Mouse (Mus musculus): ENCODE measurements around the gene Lrrc57. TPM values are rescaled to one million over a fixed set of nuclear protein-coding genes. Genes with fewer than 3 reads are reported as not detected.
A peak's percentile ranks its signal among the peaks of the same experiment; 100 is the strongest.

Lrrc57 gene
- total and polyA plus RNA-seq, 2 experiments from 2014 or later: 26.6 to 39.5 TPM

DNA sequence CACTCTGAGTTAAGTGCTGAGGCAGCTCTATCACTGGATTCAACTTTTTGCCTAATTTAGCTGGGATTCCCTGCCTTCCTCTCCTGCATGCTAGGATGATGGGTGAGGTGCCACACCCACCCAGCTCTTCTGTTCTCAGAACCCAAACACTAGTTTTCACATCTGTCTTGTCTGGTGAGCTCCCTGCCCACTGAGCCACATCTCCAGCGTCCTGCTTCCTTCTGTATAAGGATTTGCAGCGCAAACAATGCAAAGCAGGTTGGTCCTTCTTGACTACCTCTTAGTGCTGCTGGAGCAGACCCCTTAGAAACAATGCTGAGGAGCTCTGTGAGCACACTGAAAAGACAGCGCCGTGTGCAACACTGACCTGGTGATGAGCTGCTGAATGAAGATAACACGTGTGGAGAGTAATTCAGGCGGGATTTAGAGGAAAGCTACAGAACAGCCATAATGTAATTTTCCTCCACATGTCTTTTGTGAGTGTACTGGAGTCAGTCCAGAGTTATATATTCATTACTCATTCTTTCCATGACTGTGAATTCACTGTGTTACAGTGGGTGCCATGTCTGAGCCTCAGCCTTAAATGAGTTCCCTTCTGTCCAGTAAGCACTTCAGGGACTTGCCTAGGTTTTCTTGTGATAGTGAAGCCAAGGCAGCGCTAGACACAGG is 43.1 kb upstream of the Lrrc57 start:
- Histone ChIP-seq H3K9me3 (ENCODE audit: low read length) (no peaks in the 10 kb centered on the region), H3K4me1 (ENCODE audit: insufficient read depth, low read length) (0 out of 2 replicates have a peak, but pooled peaks cover 4% of the 10 kb centered on the region), H3K4me3 (ENCODE audit: low read length) (no peak overlapping the region), H3K27ac (peak overlapping the region; percentile 26; the same call in 1 of the 2 replicates), H3K27me3 (ENCODE audit: insufficient read depth, low read length) (no peaks in the 10 kb centered on the region), H3K9ac (replicated peaks; ENCODE audit: low read length) (no peak overlapping the region), H3K36me3 (ENCODE audit: insufficient read depth, low read length) (no peaks in the 10 kb centered on the region), H3K4me2 (ENCODE audit: low read depth, low read length) (no peak overlapping the region)
- TF ChIP-seq CTCF (IDR thresholded peaks at IDR 0.05; ENCODE audit: low read depth): no peak
- DNase-seq (ENCODE audit: low spot score) (peak; percentile 9), ATAC-seq (no peak)
- WGBS: 71% methylated on average over 7 of the region's 7 CpGs

DNA sequence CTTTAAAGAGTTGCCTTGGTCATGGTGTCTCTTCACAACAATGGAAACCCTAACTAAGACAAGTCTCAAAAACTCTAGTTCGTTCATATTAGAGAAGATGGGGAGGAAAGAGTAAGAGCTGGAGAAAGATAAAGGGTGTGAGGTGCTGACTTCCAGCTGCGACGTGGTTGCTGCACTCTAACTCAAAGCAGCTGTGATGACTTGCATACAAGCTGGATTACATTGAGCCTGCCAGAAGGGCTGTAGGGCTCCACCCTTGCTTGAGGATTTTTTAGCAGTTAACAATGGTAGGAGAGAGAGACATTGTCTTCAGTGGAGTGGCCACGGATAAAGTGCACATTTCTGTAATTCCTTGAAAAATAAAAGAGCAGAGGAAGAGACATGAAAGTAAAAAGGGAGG is 37.5 kb upstream of the Lrrc57 start:
- Histone ChIP-seq H3K4me3 (ENCODE audit: low read length) (no peak overlapping the region), H3K36me3 (ENCODE audit: insufficient read depth, low read length) (no peaks in the 10 kb centered on the region), H3K4me1 (ENCODE audit: insufficient read depth, low read length) (no peaks in the 10 kb centered on the region), H3K9me3 (ENCODE audit: low read length) (no peaks in the 10 kb centered on the region), H3K27me3 (ENCODE audit: insufficient read depth, low read length) (no peaks in the 10 kb centered on the region), H3K27ac (no peak overlapping the region), H3K4me2 (ENCODE audit: low read depth, low read length) (no peak overlapping the region), H3K9ac (replicated peaks; ENCODE audit: low read length) (no peak overlapping the region)
- TF ChIP-seq CTCF (IDR thresholded peaks at IDR 0.05; ENCODE audit: low read depth): no peak
- 74% methylated on average over 4 of the region's 4 CpGs for WGBS
- ATAC-seq (no peak), DNase-seq (ENCODE audit: low spot score) (no peak)

GRCm38 (mm10) chr2:120643836-120644235 is 34.5 kb upstream of the Lrrc57 start:
- H3K4me3 ChIP-seq (ENCODE audit: low read length): no peak overlapping the region
- H3K9me3 ChIP-seq (ENCODE audit: low read length): no peaks in the 10 kb centered on the region
- TF ChIP-seq CTCF (IDR thresholded peaks at IDR 0.05; ENCODE audit: low read depth): no peak
- no peaks in the 10 kb centered on the region for H3K4me1 ChIP-seq (ENCODE audit: insufficient read depth, low read length)
- H3K27ac ChIP-seq: peak overlapping the region; percentile 51
- ATAC-seq (peak; percentile 83), DNase-seq (ENCODE audit: low spot score) (peak; percentile 72)
- 42% methylated on average over 7 of the region's 7 CpGs for WGBS
- H3K27me3 ChIP-seq (ENCODE audit: insufficient read depth, low read length): no peaks in the 10 kb centered on the region
- no peak overlapping the region for H3K4me2 ChIP-seq (ENCODE audit: low read depth, low read length)
- H3K36me3 ChIP-seq (ENCODE audit: insufficient read depth, low read length): no peaks in the 10 kb centered on the region
- no peak overlapping the region for H3K9ac ChIP-seq (replicated peaks; ENCODE audit: low read length)

DNA sequence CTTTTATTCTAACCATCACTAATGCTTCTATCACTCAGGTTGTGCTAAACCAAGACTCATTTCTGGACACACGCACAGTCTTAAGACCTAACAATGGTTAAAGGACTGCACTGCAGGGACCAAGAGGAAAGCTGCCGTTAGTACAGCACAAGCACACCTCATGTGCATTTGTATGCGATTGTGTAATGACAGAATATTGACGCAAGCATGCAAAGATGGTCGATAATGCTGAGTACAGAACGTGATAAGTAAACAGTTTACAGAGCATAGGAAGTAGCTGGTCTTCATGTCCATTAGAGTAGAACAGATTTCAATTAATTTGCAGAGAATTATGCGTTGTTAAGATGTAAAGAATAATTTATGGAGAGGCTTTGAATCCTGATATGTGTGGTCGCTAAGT is 31.5 kb upstream of the Lrrc57 start:
- DNase-seq (ENCODE audit: low spot score) (no peak), ATAC-seq (no peak)
- no peak overlapping the region for H3K9ac ChIP-seq (replicated peaks; ENCODE audit: low read length)
- H3K4me2 ChIP-seq (ENCODE audit: low read depth, low read length): no peak overlapping the region
- H3K36me3 ChIP-seq (ENCODE audit: insufficient read depth, low read length): no peaks in the 10 kb centered on the region
- no peaks in the 10 kb centered on the region for H3K9me3 ChIP-seq (ENCODE audit: low read length)
- no peaks in the 10 kb centered on the region for H3K4me1 ChIP-seq (ENCODE audit: insufficient read depth, low read length)
- H3K27ac ChIP-seq: no peak overlapping the region
- no peaks in the 10 kb centered on the region for H3K27me3 ChIP-seq (ENCODE audit: insufficient read depth, low read length)
- 93% methylated on average over 8 of the region's 8 CpGs for WGBS
- no peak overlapping the region for H3K4me3 ChIP-seq (ENCODE audit: low read length)
- no peak for TF ChIP-seq CTCF (IDR thresholded peaks at IDR 0.05; ENCODE audit: low read depth)

DNA sequence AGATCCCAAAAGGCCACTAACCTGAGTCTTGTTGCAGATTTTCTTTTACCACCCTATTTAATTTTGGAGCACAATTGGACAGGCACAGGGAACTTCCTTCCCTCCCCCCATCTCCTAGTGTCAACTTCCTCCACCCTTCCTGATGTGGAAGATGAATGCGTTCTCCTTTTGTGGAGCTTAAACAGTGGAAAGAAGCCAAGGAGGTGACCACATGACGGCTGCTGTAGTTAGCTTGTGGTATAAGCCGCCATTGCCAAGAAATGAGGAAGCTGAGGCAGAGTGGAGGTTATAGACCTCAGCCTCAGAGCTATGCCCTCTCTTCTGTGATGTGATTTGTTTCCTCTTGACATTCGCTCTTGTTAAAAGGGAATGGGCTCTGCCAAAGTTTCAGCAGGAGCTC is 22.6 kb upstream of the Lrrc57 start:
- ATAC-seq (no peak), DNase-seq (ENCODE audit: low spot score) (peak; percentile 12)
- H3K4me2 ChIP-seq (ENCODE audit: low read depth, low read length): no peak overlapping the region
- no peak overlapping the region for H3K27ac ChIP-seq
- no peaks in the 10 kb centered on the region for H3K27me3 ChIP-seq (ENCODE audit: insufficient read depth, low read length)
- peaks cover 9% of the 10 kb centered on the region for H3K4me1 ChIP-seq (ENCODE audit: insufficient read depth, low read length)
- H3K36me3 ChIP-seq (ENCODE audit: insufficient read depth, low read length): peaks cover 11% of the 10 kb centered on the region; the same call in 1 of the 2 replicates
- no peak overlapping the region for H3K9ac ChIP-seq (replicated peaks; ENCODE audit: low read length)
- H3K9me3 ChIP-seq (ENCODE audit: low read length): no peaks in the 10 kb centered on the region
- TF ChIP-seq CTCF (IDR thresholded peaks at IDR 0.05; ENCODE audit: low read depth): no peak
- 68% methylated on average over 4 of the region's 4 CpGs for WGBS
- H3K4me3 ChIP-seq (ENCODE audit: low read length): no peak overlapping the region

- DNase-seq (ENCODE audit: low spot score): no peak
- 87% methylated on average over 2 of the region's 2 CpGs for WGBS
Measured at GRCm38 (mm10) chr2:120631521-120631920, 22.2 kb upstream of the Lrrc57 start.

GRCm38 (mm10) chr2:120630655-120631054 is 21.3 kb upstream of the Lrrc57 start:
- Histone ChIP-seq H3K27me3 (ENCODE audit: insufficient read depth, low read length) (no peaks in the 10 kb centered on the region), H3K4me2 (ENCODE audit: low read depth, low read length) (no peak overlapping the region), H3K9ac (replicated peaks; ENCODE audit: low read length) (no peak overlapping the region), H3K36me3 (ENCODE audit: insufficient read depth, low read length) (peaks cover 11% of the 10 kb centered on the region; the same call in 1 of the 2 replicates), H3K9me3 (ENCODE audit: low read length) (no peaks in the 10 kb centered on the region), H3K4me1 (ENCODE audit: insufficient read depth, low read length) (peaks cover 9% of the 10 kb centered on the region), H3K27ac (no peak overlapping the region), H3K4me3 (ENCODE audit: low read length) (no peak overlapping the region)
- DNase-seq (ENCODE audit: low spot score): no peak
- no peak for TF ChIP-seq CTCF (IDR thresholded peaks at IDR 0.05; ENCODE audit: low read depth)
- 68% methylated on average over 2 of the region's 2 CpGs for WGBS
- ATAC-seq: no peak

More at GRCm38 (mm10) chr2:120631521-120631920, 22.2 kb upstream of the Lrrc57 start:
- Histone ChIP-seq H3K4me3 (ENCODE audit: low read length) (no peak overlapping the region), H3K4me2 (ENCODE audit: low read depth, low read length) (no peak overlapping the region), H3K27ac (no peak overlapping the region), H3K27me3 (ENCODE audit: insufficient read depth, low read length) (no peaks in the 10 kb centered on the region), H3K9ac (replicated peaks; ENCODE audit: low read length) (no peak overlapping the region), H3K9me3 (ENCODE audit: low read length) (no peaks in the 10 kb centered on the region), H3K36me3 (ENCODE audit: insufficient read depth, low read length) (peaks cover 11% of the 10 kb centered on the region; the same call in 1 of the 2 replicates), H3K4me1 (ENCODE audit: insufficient read depth, low read length) (peaks cover 9% of the 10 kb centered on the region)
- ATAC-seq: no peak
- no peak for TF ChIP-seq CTCF (IDR thresholded peaks at IDR 0.05; ENCODE audit: low read depth)

All from hindbrain, postnatal 0 days (tissue).